19 mouse cellular contexts compared by ENCODE assay signal in genomic region chr3:136601706-136602105, GRCm38 (mm10).
"Had no signal": no experiment of that assay in that cellular context is flagged by ENCODE, and none has a peak within 500 bp of the region (broad histone marks: within the 10 kb centered on the region; RNA-seq: fewer than 3 reads in every experiment).

No protein-coding gene starts in this region.

- DNase-seq: kidney, adult 11 months; kidney, adult 9 months; kidney, postnatal 14 days; kidney, postnatal 4 days; layer of hippocampus, adult 9-11 months; liver; retina, postnatal 1 day; right cerebral cortex, postnatal 25 days; spleen, adult 18-20 months; thymus, postnatal 4 days had no signal

- H3K4me1 ChIP-seq: limb, embryonic 10.5 days; limb, embryonic 13.5 days; liver, embryonic 12.5 days; liver, embryonic 15.5 days; midbrain, embryonic 12.5 days; midbrain, embryonic 15.5 days; stomach, embryonic 15.5 days had no signal

- H3K36me3 ChIP-seq: limb, embryonic 10.5 days; limb, embryonic 13.5 days; liver, embryonic 12.5 days; liver, embryonic 15.5 days; midbrain, embryonic 12.5 days; midbrain, embryonic 15.5 days; stomach, embryonic 15.5 days had no signal

- H3K27me3 ChIP-seq: limb, embryonic 13.5 days; liver, embryonic 12.5 days; liver, embryonic 15.5 days; midbrain, embryonic 12.5 days; midbrain, embryonic 15.5 days; stomach, embryonic 15.5 days had no signal

- H3K4me3 ChIP-seq: layer of hippocampus, adult 2 months; limb, embryonic 10.5 days; limb, embryonic 13.5 days; liver, embryonic 12.5 days; liver, embryonic 15.5 days; midbrain, embryonic 12.5 days; midbrain, embryonic 15.5 days; stomach, embryonic 15.5 days had no signal

- H3K27ac ChIP-seq: layer of hippocampus, adult 2 months; limb, embryonic 10.5 days; limb, embryonic 13.5 days; liver, embryonic 12.5 days; liver, embryonic 15.5 days; macrophage; midbrain, embryonic 12.5 days; midbrain, embryonic 15.5 days; stomach, embryonic 15.5 days had no signal
